Mouse (Mus musculus) layer of hippocampus, adult 9-10 months (tissue): Measurements from ENCODE around the gene Mrpl22.
"Not testable (repeated sequence)": the region's sequence is repeated elsewhere in the genome, so short reads cannot be mapped to it uniquely, and the experiment has no call there.

Source experiments
- DNase-seq: peaks from one replicate; pipeline ENCODE4 v3.0.0; 2022; ENCODE audit warnings: low spot score

Gene Mrpl22

GRCm38 (mm10) chr11:58171459-58172091, at the start of gene Mrpl22:
Mrpl22 (plus strand) TSS chr11:58171661.
- peak; percentile 87 for DNase-seq

- no peak for DNase-seq
These were observed 47.8 kb upstream of the Mrpl22 start for GRCm38 (mm10) chr11:58123711-58124110.

GRCm38 (mm10) chr11:58125021-58125420, 46.4 kb upstream of the Mrpl22 start:
- no peak for DNase-seq

- DNase-seq, result no peak
These were observed 44.9 kb upstream of the Mrpl22 start for GRCm38 (mm10) chr11:58126397-58127160.

GRCm38 (mm10) chr11:58127544-58127943, 43.9 kb upstream of the Mrpl22 start:
- DNase-seq, result no peak

- no peak for DNase-seq
These were observed 42.1 kb upstream of the Mrpl22 start for GRCm38 (mm10) chr11:58129302-58129843.

GRCm38 (mm10) chr11:58132026-58132425, 39.4 kb upstream of the Mrpl22 start:
- no peak for DNase-seq

- DNase-seq, result no peak
These were observed 36.6 kb upstream of the Mrpl22 start for GRCm38 (mm10) chr11:58134869-58135268.

- no peak for DNase-seq
These were observed 36.2 kb upstream of the Mrpl22 start for GRCm38 (mm10) chr11:58135296-58135695.

GRCm38 (mm10) chr11:58136677-58137076, 34.8 kb upstream of the Mrpl22 start:
- no peak for DNase-seq

- DNase-seq, result no peak
These were observed 32.6 kb upstream of the Mrpl22 start for GRCm38 (mm10) chr11:58138821-58139220.

GRCm38 (mm10) chr11:58139466-58139865, 32.0 kb upstream of the Mrpl22 start:
- no peak for DNase-seq

- peak; percentile 36 for DNase-seq
These were observed 27.6 kb upstream of the Mrpl22 start for GRCm38 (mm10) chr11:58143704-58144426.

- no peak for DNase-seq
These were observed 25.2 kb upstream of the Mrpl22 start for GRCm38 (mm10) chr11:58146241-58146640.

- no peak for DNase-seq
These were observed 16.0 kb upstream of the Mrpl22 start for GRCm38 (mm10) chr11:58155458-58155857.

- DNase-seq, result no peak
These were observed 14.6 kb upstream of the Mrpl22 start for GRCm38 (mm10) chr11:58156871-58157270.

GRCm38 (mm10) chr11:58165072-58165471, 6.4 kb upstream of the Mrpl22 start:
- no peak for DNase-seq

- DNase-seq, result no peak
These were observed 3.7 kb upstream of the Mrpl22 start for GRCm38 (mm10) chr11:58167822-58168166.

- peak; percentile 52 for DNase-seq
These were observed 3.1 kb upstream of the Mrpl22 start, which contains the start of gene Gemin5 for GRCm38 (mm10) chr11:58168167-58168915. Gemin5 (minus strand) TSS chr11:58168539.

- DNase-seq, result no peak
These were observed 1.8 kb upstream of the Mrpl22 start for GRCm38 (mm10) chr11:58169666-58170065.

- peak; percentile 91 for DNase-seq
These were observed 8.1 kb downstream of the Mrpl22 start for GRCm38 (mm10) chr11:58179563-58179962.

GRCm38 (mm10) chr11:58179986-58180385, 8.5 kb downstream of the Mrpl22 start:
- not testable (repeated sequence) for DNase-seq
